Mouse (Mus musculus) spleen, adult 2 months (tissue): ENCODE data around the gene Cartpt.

Experiments used
- CTCF ChIP-seq: fragments of 200-500 bp; IDR thresholded peaks from 2 replicates; pipeline ENCODE4 v1.5.1; 2011; ENCODE audit warnings: mild to moderate bottlenecking, inconsistent platforms; ENCODE audit not compliant: insufficient read depth, insufficient read length, insufficient replicate concordance; ENCODE audit errors: extremely low read depth
- POLR2A ChIP-seq: fragments of 200-500 bp; IDR thresholded peaks from 2 replicates; pipeline ENCODE4 v1.6.1; 2011; ENCODE audit warnings: low read depth, low read length, inconsistent platforms

- peak; percentile 69; the same call in 1 of the 2 replicates for TF ChIP-seq CTCF
- no peak for TF ChIP-seq POLR2A
These were observed 41.8 kb downstream of the Cartpt start for GRCm38 (mm10) chr13:99859082-99859481.
